In the genomic region with DNA sequence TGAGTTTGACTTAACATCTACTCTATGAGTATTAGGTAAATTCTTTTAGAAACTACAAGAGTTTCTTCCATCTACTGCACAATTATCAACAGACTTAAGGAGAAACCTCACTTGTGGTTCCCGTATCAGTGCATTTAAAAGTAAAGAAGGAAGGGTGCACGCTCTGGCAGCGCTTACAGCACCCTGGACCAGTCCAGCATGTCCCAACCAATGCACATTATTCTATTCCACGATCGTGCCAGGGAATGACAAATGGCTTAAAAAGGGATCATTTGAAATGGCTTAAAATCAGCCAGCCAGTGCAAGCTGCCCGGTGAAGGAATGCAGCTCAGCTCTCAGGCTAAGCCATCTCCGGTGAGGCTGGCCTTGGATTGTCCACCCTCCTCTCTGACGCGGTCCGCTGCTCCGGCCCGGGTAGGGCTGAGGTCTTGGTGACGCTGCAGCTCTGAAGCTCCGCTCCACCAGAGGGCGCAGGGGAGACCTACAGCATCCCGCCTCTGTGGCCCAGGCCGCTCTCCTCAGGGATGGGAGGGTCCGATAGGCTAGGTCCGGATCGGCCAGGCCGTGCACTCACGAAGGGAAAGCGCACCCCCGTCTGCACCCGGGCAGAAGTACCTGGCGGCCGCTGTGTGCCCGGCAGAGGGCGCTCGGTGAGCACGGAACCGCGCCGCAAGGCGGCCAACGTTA, we compare ENCODE assay signal across 8 mouse cellular contexts. TPM values are rescaled to one million over a fixed set of nuclear protein-coding genes. Genes with fewer than 3 reads are reported as not detected.
DNase-seq lines count a peak whose midpoint lies in the region; ATAC-seq and TF ChIP-seq lines count a peak whose summit lies in the region.

No protein-coding gene starts in this region.

- H3K4me2 ChIP-seq in hindbrain, embryonic 12.5 days (replicated peaks), result peak overlapping the region; percentile 51
- peak overlapping the region; percentile 20; the same call in 1 of the 2 replicates for H3K4me2 ChIP-seq in lung, postnatal 0 days (replicated peaks; ENCODE audit: low read depth, low read length)

- ATAC-seq in hindbrain, embryonic 12.5 days (ENCODE audit: low FRiP score), result peak; percentile 97
- ATAC-seq in lung, postnatal 0 days, result peak; percentile 100

- peak; percentile 96 for DNase-seq in NIH3T3 (ENCODE audit: low read depth)
- DNase-seq in cerebellum, postnatal 14 days, result peak; percentile 99
- peak; percentile 81 to 84 for DNase-seq in frontal cortex, postnatal 14 days (ENCODE audit: low spot score in 2 of 2)
- peak; percentile 92 to 94 for DNase-seq in layer of hippocampus, postnatal 10 days (ENCODE audit: low spot score in 2 of 2)
- peak; percentile 99 for DNase-seq in lung, postnatal 0 days (ENCODE audit: low spot score)
- peak; percentile 94 for DNase-seq in ovary, postnatal 14 days (ENCODE audit: low spot score)
- peak; percentile 80 to 92 for DNase-seq in thymus, postnatal 10 days (ENCODE audit: low spot score in 2 of 2)

- peak; percentile 99 for TF ChIP-seq CTCF in lung, postnatal 0 days (IDR thresholded peaks at IDR 0.05)

- WGBS in hindbrain, embryonic 12.5 days, result 7% methylated on average over 36 of the region's 36 CpGs
- 7% methylated on average over 36 of the region's 36 CpGs for WGBS in lung, postnatal 0 days

- H3K27ac ChIP-seq in hindbrain, embryonic 12.5 days, result peak overlapping the region; percentile 12; the same call in 1 of the 2 replicates
- H3K27ac ChIP-seq in lung, postnatal 0 days (ENCODE audit: low read length), result no peak overlapping the region

- peaks cover 8% of the 10 kb centered on the region; the same call in 1 of the 2 replicates for H3K4me1 ChIP-seq in hindbrain, embryonic 12.5 days
- no peaks in the 10 kb centered on the region for H3K4me1 ChIP-seq in lung, postnatal 0 days (ENCODE audit: insufficient read depth, low read depth, low read length)

- peak overlapping the region; percentile 51 for H3K9ac ChIP-seq in hindbrain, embryonic 12.5 days
- H3K9ac ChIP-seq in lung, postnatal 0 days (replicated peaks; ENCODE audit: low read depth), result no peak overlapping the region

- TF ChIP-seq EP300 in lung, postnatal 0 days (IDR thresholded peaks at IDR 0.05), result no peak

- H3K4me3 ChIP-seq in hindbrain, embryonic 12.5 days, result peak overlapping the region; percentile 28
- no peak overlapping the region for H3K4me3 ChIP-seq in lung, postnatal 0 days (ENCODE audit: low read depth, low read length)

- no peaks in the 10 kb centered on the region for H3K36me3 ChIP-seq in hindbrain, embryonic 12.5 days
- no peaks in the 10 kb centered on the region for H3K36me3 ChIP-seq in lung, postnatal 0 days (ENCODE audit: insufficient read depth, low read length)

- peaks cover 15% of the 10 kb centered on the region for H3K27me3 ChIP-seq in hindbrain, embryonic 12.5 days
- no peaks in the 10 kb centered on the region for H3K27me3 ChIP-seq in lung, postnatal 0 days (replicated peaks; ENCODE audit: insufficient read depth, low read length)

- H3K9me3 ChIP-seq in hindbrain, embryonic 12.5 days (replicated peaks), result no peaks in the 10 kb centered on the region
- H3K9me3 ChIP-seq in lung, postnatal 0 days (ENCODE audit: low read length), result no peaks in the 10 kb centered on the region

RNA-seq across cellular contexts. Expression of gene Gm10428, which starts 3.7 kb away (rescaled TPM):
- polyA plus RNA-seq in hindbrain, embryonic 12.5 days (2016; fragmentation: Nextera tagmentation; extraction: Ambion mirVana), result not detected in 2 replicates
- total RNA-seq in layer of hippocampus, postnatal 10 days (2021), result not detected
- not detected in 2 replicates for polyA plus RNA-seq in lung, postnatal 0 days (2015; fragmentation: Nextera tagmentation; extraction: Ambion mirVana)

RNA-seq across cellular contexts. Expression of gene Zfp287, which starts 24.9 kb away (rescaled TPM):
- polyA plus RNA-seq in hindbrain, embryonic 12.5 days (2016; fragmentation: Nextera tagmentation; extraction: Ambion mirVana), result 20.8 and 21.1 TPM in 2 replicates
- total RNA-seq in layer of hippocampus, postnatal 10 days (2021), result 10 to 100 TPM; 17.8 to 19.9 TPM
- 2.5 and 3.3 TPM in 2 replicates for polyA plus RNA-seq in lung, postnatal 0 days (2015; fragmentation: Nextera tagmentation; extraction: Ambion mirVana)

RNA-seq across cellular contexts. Expression of gene Zfp286, which starts 32.7 kb away (rescaled TPM):
- polyA plus RNA-seq in hindbrain, embryonic 12.5 days (2016; fragmentation: Nextera tagmentation; extraction: Ambion mirVana), result 31.2 and 31.9 TPM in 2 replicates
- total RNA-seq in layer of hippocampus, postnatal 10 days (2021), result 10 to 100 TPM; 20.8 to 21.7 TPM
- polyA plus RNA-seq in lung, postnatal 0 days (2015; fragmentation: Nextera tagmentation; extraction: Ambion mirVana), result 4.7 and 5.1 TPM in 2 replicates
